Mouse (Mus musculus) kidney, adult 2 months (tissue): ENCODE measurements around the gene Cdc27.

Experiments used
- CTCF ChIP-seq: fragments of 200-500 bp; conservative IDR thresholded peaks from 2 replicates; pipeline ENCODE4 v1.5.1; 2011; ENCODE audit warnings: low read depth, mild to moderate bottlenecking, control low read depth, low read length, moderate library complexity, mixed read lengths; ENCODE audit not compliant: insufficient read depth, insufficient read length
- POLR2A ChIP-seq: fragments of 200-500 bp; IDR thresholded peaks from one replicate; pipeline ENCODE4 v1.6.1; 2011; ENCODE audit warnings: low read depth, low read length, control low read depth

GRCm38 (mm10) chr11:104547502-104547901, 2.9 kb downstream of the Cdc27 start:
- no peak for TF ChIP-seq CTCF
- no peak for TF ChIP-seq POLR2A
